Mouse (Mus musculus): ENCODE measurements at regions not wholly inside any gene's neighbourhood (a gene's known extent, or its start where the extent isn't known, plus 50 kb on each side); places are given as distances from the start of the nearest gene placed in this dataset. TPM values are rescaled to one million over a fixed set of nuclear protein-coding genes. Genes with fewer than 3 reads are reported as not detected.

- Histone ChIP-seq H3K9me3 (no peaks in the 10 kb centered on the region), H3K4me1 (replicated peaks) (no peaks in the 10 kb centered on the region), H3K27ac (no peak overlapping the region), H3K9ac (replicated peaks) (no peak overlapping the region), H3K27me3 (no peaks in the 10 kb centered on the region), H3K36me3 (no peaks in the 10 kb centered on the region), H3K4me2 (no peak overlapping the region), H3K4me3 (replicated peaks) (no peak overlapping the region)
- 56% methylated on average over 9 of the region's 9 CpGs for WGBS
- no peak for ATAC-seq (ENCODE audit: insufficient number of reproducible peaks, insufficient read depth, low FRiP score, low TSS enrichment, low read depth)
Observed at GRCm38 (mm10) chr1:12636326-12637147, 1222.6 kb downstream of the A830018L16Rik start.

DNA sequence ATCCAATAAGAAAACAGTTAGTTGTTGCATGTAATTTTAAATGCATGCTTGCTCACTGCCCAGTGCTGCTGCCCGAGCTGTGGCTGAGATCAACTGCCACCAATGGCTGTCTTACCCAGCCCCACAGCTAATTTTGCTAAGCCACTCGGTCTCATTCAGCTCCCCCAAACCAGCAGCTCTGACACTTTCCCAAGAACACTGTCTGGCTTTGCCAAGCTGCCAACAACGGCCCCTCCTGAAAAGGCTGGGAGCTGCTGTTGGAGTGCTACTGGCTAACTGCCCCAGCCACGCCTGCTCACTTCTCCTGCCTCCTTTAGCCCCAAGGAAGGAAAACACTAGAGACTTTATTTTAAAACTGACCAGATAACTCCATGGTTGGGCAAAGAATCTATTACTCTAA is 1227.1 kb downstream of the A830018L16Rik start:
- no peak for ATAC-seq (ENCODE audit: insufficient number of reproducible peaks, insufficient read depth, low FRiP score, low TSS enrichment, low read depth)
- no peaks in the 10 kb centered on the region for H3K4me1 ChIP-seq (replicated peaks)

More for the DNA sequence above, 1227.1 kb downstream of the A830018L16Rik start:
- 67% methylated on average over 4 of the region's 4 CpGs for WGBS
- Histone ChIP-seq H3K27ac (no peak overlapping the region), H3K4me2 (no peak overlapping the region), H3K4me3 (replicated peaks) (no peak overlapping the region), H3K36me3 (no peaks in the 10 kb centered on the region), H3K9ac (replicated peaks) (no peak overlapping the region), H3K27me3 (no peaks in the 10 kb centered on the region), H3K9me3 (no peaks in the 10 kb centered on the region)

Small RNA genes in the stretch of these regions (microRNA-seq; reads per million reads assigned to microRNA genes)
- not detected for gene Mir6341
